Mouse (Mus musculus): ENCODE measurements at regions not wholly inside any gene's neighbourhood (a gene's known extent, or its start where the extent isn't known, plus 50 kb on each side); places are given as distances from the start of the nearest gene placed in this dataset.
"Not testable (repeated sequence)": the region's sequence is repeated elsewhere in the genome, so short reads cannot be mapped to it uniquely, and the experiment has no call there.

- DNase-seq: no peak
Observed at GRCm38 (mm10) chr9:85637274-85637673, 111.9 kb downstream of the Ibtk start.

GRCm38 (mm10) chr9:85636131-85636447 is 113.0 kb downstream of the Ibtk start:
- DNase-seq: no peak

GRCm38 (mm10) chr9:85635438-85636130 is 113.5 kb downstream of the Ibtk start:
- no peak for DNase-seq

- DNase-seq: not testable (repeated sequence)
Observed at GRCm38 (mm10) chr9:85634786-85635185, 114.3 kb downstream of the Ibtk start.

DNA sequence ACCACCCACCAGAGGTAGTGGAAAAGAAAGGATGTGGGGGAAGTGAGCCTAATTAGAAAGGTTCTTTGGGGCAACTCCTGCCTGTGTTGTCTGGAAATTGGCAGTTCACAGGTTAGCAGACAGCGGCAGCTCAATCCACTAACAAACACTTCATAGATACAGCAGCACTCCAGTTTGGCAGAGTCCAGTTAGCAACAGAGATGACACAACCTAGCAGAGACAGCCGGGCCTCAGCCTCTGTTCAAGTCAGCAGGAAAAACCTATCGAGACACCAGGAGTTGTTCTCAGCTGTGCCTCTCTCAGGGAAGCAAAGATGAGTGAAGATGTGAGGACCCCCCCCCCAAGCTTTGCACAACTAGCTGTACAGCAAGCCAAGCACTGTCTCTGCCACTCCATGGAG is 131.2 kb downstream of the Ibtk start:
- no peak for DNase-seq

DNA sequence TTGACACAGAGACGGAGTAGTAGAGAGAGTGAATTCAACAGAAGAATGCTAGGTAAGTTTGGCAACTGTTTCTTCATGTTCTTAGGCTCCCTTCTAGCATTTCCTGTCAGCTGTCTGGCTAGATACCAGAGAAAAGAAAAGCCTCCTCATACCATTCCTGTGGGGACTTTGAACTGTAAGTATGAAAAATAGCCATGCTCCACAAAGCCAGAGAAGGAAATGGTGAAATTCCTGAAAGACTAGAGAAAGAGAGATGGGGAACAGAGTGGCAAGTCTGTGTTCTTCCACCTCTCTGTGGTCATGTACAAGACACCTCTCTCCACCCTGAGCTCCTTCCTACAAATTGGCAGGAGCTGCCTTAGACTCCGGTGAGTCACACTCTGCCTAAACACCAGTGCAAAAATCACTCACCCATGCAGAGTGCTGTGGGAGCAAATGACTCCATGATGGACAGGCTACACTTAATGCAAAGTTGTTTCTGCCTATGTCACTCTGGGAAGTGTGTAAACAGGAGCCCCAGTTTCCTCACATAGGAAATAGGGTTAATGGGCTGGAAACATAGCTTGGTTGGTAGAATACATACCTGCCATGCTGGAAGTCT is 131.9 kb downstream of the Ibtk start:
- DNase-seq: no peak

GRCm38 (mm10) chr9:85616266-85616869 is 132.8 kb downstream of the Ibtk start:
- no peak for DNase-seq

DNA sequence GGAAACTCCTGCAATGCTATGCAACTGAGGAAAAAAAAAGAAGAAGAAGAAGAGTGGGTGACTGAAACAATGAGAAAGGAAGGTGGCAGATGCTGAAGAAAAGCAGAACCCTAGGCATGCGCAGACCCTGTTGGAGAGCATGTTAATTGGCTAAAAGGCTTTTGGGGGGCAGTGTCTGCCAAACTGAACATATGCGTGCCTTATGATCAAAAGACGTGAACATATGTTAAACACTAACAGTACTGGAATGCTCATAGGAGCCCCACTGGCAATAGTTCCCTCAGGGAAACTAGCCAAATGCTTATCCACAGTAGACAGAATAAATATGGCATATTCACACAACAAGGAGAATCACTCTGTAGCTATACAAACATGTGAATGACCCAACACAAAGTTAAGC is 140.0 kb downstream of the Ibtk start:
- DNase-seq: peak; percentile 8 to 10

GRCm38 (mm10) chr9:85596959-85597358 is 152.2 kb downstream of the Ibtk start:
- peak; percentile 6 to 12 for DNase-seq

GRCm38 (mm10) chr9:85593867-85594266 is 155.3 kb downstream of the Ibtk start:
- DNase-seq: no peak

DNA sequence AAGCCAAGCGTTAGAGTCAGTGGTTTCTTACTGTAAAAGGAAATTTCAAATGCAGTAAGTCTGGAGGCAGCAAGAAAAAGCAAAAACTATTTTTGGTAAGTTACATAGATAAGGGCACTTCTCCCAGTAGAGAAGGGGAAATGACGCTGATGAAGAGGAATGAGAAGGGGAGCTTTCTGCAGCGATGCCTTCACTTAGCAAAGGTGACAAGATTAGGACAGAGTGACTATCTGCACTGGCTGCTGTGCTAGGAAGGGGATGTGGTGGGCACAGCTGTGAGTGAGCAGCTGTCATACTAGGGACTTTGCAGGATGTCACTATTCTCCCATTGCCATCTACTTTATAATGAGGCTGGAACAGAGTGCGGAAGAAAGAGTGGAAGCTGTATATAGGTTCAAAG is 156.5 kb downstream of the Ibtk start:
- DNase-seq: no peak

- no peak for DNase-seq
Observed at GRCm38 (mm10) chr9:85589210-85589609, 159.9 kb downstream of the Ibtk start.

DNA sequence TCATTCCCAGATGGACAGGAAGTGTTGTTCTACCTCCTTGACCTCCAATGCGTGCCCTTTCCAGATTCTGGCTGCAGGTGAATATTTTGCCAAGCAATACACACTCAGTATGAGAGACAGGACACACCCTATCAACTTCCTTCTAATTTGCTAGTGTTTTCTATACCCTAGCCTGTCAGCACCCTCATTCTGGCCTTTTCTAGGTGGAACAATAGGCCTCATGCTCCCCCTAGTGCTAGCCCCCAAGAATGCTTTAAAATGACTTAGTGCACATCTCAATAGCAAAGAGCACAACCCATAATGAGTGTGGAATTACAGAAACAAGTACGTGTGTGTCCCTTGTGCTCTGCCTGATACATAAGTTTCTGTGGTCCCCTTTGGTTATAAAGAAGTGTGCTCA is 161.1 kb downstream of the Ibtk start:
- DNase-seq: peak in 1 of 2 experiments; percentile 3

DNA sequence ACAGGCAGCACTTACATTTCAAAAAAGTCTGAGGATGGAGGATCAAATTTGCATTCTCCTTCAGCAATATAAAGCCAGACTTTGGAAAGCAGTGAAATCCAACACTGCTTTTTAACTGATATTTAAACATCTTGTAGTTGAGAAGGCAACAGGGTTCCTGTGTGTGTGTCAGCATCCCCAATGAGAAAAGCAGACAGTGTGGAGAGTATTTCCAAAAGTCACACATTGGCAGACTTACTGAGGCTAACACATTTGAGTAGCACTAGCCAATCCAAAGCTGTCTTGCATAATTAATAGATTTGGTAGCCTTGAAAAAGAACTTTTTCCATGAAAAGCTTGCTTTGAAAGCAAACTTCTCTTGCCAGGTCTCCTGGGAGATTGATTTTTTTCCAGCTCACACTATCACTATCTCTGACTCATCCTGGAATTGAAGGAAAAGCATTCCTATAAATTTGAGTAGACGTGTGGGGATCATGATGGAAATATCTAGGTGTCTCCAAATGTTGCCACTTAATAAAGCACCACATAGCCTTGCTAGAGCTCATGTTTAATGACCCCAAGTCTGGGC is 168.0 kb downstream of the Ibtk start:
- no peak for DNase-seq

DNA sequence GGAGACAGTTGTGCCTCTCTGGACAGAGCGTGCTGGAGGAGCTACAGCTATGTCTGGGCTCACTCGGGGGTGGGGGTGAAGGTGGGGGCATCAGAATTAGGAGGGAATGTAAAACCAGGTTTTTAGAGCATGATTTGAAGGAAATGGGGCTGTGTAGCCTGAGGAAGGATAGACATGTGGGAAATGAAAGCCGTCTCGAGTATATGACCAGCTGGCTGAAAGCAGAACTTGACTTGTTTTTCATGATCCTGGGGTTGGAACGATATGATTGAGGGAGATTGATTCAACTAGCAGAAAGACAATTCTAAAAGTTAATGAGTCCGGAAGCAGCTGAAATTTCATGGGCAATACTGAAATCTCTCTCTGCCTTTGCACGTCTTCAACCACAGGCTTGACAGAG is 171.3 kb downstream of the Ibtk start:
- DNase-seq: no peak

DNA sequence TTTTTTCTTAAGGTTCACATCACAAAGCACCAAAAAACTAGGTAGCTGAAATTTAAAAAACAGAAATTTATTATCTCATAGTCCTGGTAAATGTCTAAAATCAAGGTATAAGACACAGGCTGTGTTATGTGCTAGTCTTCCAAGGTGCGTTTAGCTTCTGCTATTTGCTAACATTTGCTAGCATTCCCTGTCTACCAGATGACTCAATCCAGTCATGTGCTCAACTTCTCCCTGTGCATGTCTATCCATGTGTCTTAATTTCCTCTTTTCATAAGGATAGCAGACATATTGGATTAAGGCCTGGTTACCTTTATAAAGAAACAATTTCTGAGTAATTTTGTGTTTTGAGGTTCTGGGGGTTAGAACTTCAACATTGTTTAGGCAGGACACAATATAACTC is 171.8 kb downstream of the Ibtk start:
- DNase-seq: no peak

- DNase-seq: no peak
Observed at GRCm38 (mm10) chr9:85568877-85569276, 180.3 kb downstream of the Ibtk start.

GRCm38 (mm10) chr9:85551871-85552270 is 197.3 kb downstream of the Ibtk start:
- no peak for DNase-seq

- DNase-seq: no peak
Observed at GRCm38 (mm10) chr9:85550455-85550854, 198.7 kb downstream of the Ibtk start.

GRCm38 (mm10) chr9:85546226-85546625 is 202.9 kb downstream of the Ibtk start:
- no peak for DNase-seq

- DNase-seq: no peak
Observed at GRCm38 (mm10) chr9:85545566-85545965, 203.6 kb downstream of the Ibtk start.

DNA sequence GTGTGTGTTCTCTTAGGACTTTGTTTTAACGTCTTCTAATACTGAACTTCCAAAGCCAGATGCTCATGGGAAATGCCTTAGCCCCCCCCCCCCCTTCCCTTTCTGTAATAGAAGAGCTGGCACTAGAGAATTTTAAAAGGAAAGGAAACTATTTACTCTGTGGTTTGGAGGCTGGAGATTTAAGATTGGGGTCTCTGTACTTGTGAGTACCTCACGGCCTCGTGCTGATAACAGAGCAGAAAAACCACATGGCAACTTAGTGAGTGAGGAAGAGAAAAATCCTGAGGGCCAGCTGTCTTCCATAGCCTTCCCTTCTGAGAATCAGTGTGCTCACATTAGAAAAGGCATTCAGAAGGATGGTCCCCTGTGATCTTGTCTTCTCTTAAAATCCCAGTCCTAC is 210.6 kb downstream of the Ibtk start:
- DNase-seq: no peak

- no peak for DNase-seq
Observed at GRCm38 (mm10) chr9:85528421-85528820, 201.3 kb upstream of the Tent5a start.

DNA sequence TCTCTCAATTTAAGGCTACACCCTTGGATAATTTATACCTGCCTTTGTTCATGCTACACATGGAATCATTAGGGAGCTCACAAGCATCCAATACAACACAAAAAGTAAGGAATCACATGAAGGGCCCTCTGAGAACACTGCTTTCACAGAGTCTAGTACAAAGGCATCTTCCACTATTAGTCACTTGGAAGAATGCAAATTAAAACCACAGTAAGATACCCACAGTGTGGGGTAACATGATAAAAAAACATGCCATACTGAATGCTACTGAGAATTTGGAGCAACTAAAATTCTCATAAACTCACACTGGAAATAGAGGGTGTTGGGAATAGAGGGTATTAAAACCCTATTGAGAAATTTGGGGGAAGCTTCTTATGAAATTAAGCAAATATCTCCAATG is 197.6 kb upstream of the Tent5a start:
- DNase-seq: no peak

All from cerebellum, adult 18-20 months (tissue).